Mouse (Mus musculus) heart, postnatal 0 days (tissue): ENCODE measurements at regions not wholly inside any gene's neighbourhood (a gene's known extent, or its start where the extent isn't known, plus 50 kb on each side); places are given as distances from the start of the nearest gene placed in this dataset.

Experiments
- ATAC-seq: fragments of 200-750 bp; cut with Nextera tagmentation; 2 replicates; pipeline ENCODE4 v1.8.0; 2017; ENCODE audit warnings: low read depth, moderate number of reproducible peaks, moderate library complexity; ENCODE audit not compliant: insufficient read depth
- DNase-seq: peaks from one replicate; pipeline ENCODE4 v3.0.0-alpha.2; 2016; ENCODE audit warnings: low spot score
- H3K27ac ChIP-seq: fragments of 300-500 bp; sonication (generic); 2 replicates; pipeline ENCODE4 v1.5.1; 2014; ENCODE audit warnings: low read depth, mild to moderate bottlenecking
- H3K27me3 ChIP-seq: fragments of 300-500 bp; sonication (generic); 2 replicates; pipeline ENCODE4 v1.6.1; 2014; ENCODE audit warnings: low read length, mixed read lengths; ENCODE audit not compliant: control insufficient read depth, insufficient read depth
- H3K36me3 ChIP-seq: fragments of 300-500 bp; sonication (generic); replicated peaks from 2 replicates; pipeline ENCODE4 v1.6.1; 2014; ENCODE audit warnings: low read length, mixed read lengths; ENCODE audit not compliant: control insufficient read depth, insufficient read depth
- H3K4me1 ChIP-seq: fragments of 300-500 bp; sonication (generic); 2 replicates; pipeline ENCODE4 v1.6.1; 2014; ENCODE audit warnings: antibody characterized with exemption; ENCODE audit not compliant: control insufficient read depth, insufficient read depth
- H3K4me2 ChIP-seq: fragments of 300-500 bp; sonication (generic); 2 replicates; pipeline ENCODE4 v1.6.1; 2014; ENCODE audit warnings: low read depth, mild to moderate bottlenecking, low read length, moderate library complexity
- H3K4me3 ChIP-seq: fragments of 300-500 bp; sonication (generic); 2 replicates; pipeline ENCODE4 v1.5.1; 2014; ENCODE audit warnings: low read depth, low read length
- H3K9ac ChIP-seq: fragments of 300-500 bp; sonication (generic); replicated peaks from 2 replicates; pipeline ENCODE4 v1.6.1; 2014; ENCODE audit warnings: low read depth, low read length, mixed read lengths
- H3K9me3 ChIP-seq: fragments of 300-500 bp; sonication (generic); replicated peaks from 2 replicates; pipeline ENCODE4 v1.6.1; 2016; ENCODE audit warnings: low read length; ENCODE audit not compliant: control insufficient read depth
- CTCF ChIP-seq: IDR thresholded peaks from 2 replicates; pipeline ENCODE4 v1.5.1; 2016; ENCODE audit warnings: antibody characterized with exemption, control low read depth, low read depth
- EP300 ChIP-seq: IDR thresholded peaks from 2 replicates; pipeline ENCODE4 v1.6.1; 2016; ENCODE audit warnings: antibody characterized with exemption, low read depth
- WGBS: fragments of 180-500 bp; shearing (Covaris S2); extraction: QIAGEN DNeasy Blood & Tissue Kit; methylation state at CpG from one replicate; pipeline ENCODE4 v1.1.7; 2014; 5-methylcytosine and 5-hydroxymethylcytosine counted together

- H3K4me1 ChIP-seq = no peaks in the 10 kb centered on the region
- WGBS = 74% methylated on average over 4 of the region's 4 CpGs
- DNase-seq (no peak), ATAC-seq (no peak)
- no peaks in the 10 kb centered on the region for H3K36me3 ChIP-seq
- H3K4me3 ChIP-seq = no peak overlapping the region
- no peak overlapping the region for H3K4me2 ChIP-seq
- 0 out of 2 replicates have a peak, but pooled peaks cover 2% of the 10 kb centered on the region for H3K9me3 ChIP-seq
- H3K27me3 ChIP-seq = no peaks in the 10 kb centered on the region
- H3K9ac ChIP-seq = no peak overlapping the region
- no peak for TF ChIP-seq EP300
- TF ChIP-seq CTCF = no peak
- H3K27ac ChIP-seq = no peak overlapping the region
Measured at GRCm38 (mm10) chr6:141065724-141066123, 183.3 kb upstream of the Pde3a start.

GRCm38 (mm10) chr6:141068861-141069467, 180.1 kb upstream of the Pde3a start:
- Histone ChIP-seq H3K36me3 (no peaks in the 10 kb centered on the region), H3K27ac (no peak overlapping the region), H3K9ac (no peak overlapping the region), H3K27me3 (no peaks in the 10 kb centered on the region), H3K4me2 (no peak overlapping the region), H3K4me1 (no peaks in the 10 kb centered on the region), H3K4me3 (no peak overlapping the region), H3K9me3 (no peaks in the 10 kb centered on the region)
- ATAC-seq = no peak
- WGBS = 83% methylated on average over 6 of the region's 6 CpGs
- no peak for TF ChIP-seq EP300
- no peak for TF ChIP-seq CTCF
- no peak for DNase-seq

- Histone ChIP-seq H3K27ac (no peak overlapping the region), H3K4me2 (no peak overlapping the region), H3K4me1 (no peaks in the 10 kb centered on the region), H3K9ac (no peak overlapping the region), H3K9me3 (no peaks in the 10 kb centered on the region), H3K27me3 (no peaks in the 10 kb centered on the region), H3K4me3 (no peak overlapping the region), H3K36me3 (no peaks in the 10 kb centered on the region)
- no peak for DNase-seq
- 81% methylated on average over 6 of the region's 6 CpGs for WGBS
- no peak for TF ChIP-seq CTCF
- no peak for ATAC-seq
Measured at GRCm38 (mm10) chr6:141069896-141070295, 179.2 kb upstream of the Pde3a start.

- Histone ChIP-seq H3K36me3 (no peaks in the 10 kb centered on the region), H3K4me2 (no peak overlapping the region), H3K27me3 (no peaks in the 10 kb centered on the region), H3K4me3 (no peak overlapping the region), H3K27ac (no peak overlapping the region), H3K9me3 (no peaks in the 10 kb centered on the region), H3K4me1 (no peaks in the 10 kb centered on the region), H3K9ac (no peak overlapping the region)
- no peak for TF ChIP-seq EP300
- 61% methylated on average over 2 of the region's 2 CpGs for WGBS
- DNase-seq (no peak), ATAC-seq (no peak)
Measured at GRCm38 (mm10) chr6:141071507-141071906, 177.6 kb upstream of the Pde3a start.

- ATAC-seq = no peak
- Histone ChIP-seq H3K36me3 (no peaks in the 10 kb centered on the region), H3K27ac (0 out of 2 replicates have a peak overlapping the region, but pooled peaks have one; percentile 2), H3K9ac (no peak overlapping the region), H3K4me3 (no peak overlapping the region), H3K4me1 (no peaks in the 10 kb centered on the region), H3K9me3 (no peaks in the 10 kb centered on the region), H3K4me2 (no peak overlapping the region), H3K27me3 (no peaks in the 10 kb centered on the region)
- TF ChIP-seq EP300 = no peak
- TF ChIP-seq CTCF = no peak
- no peak for DNase-seq
- 32% methylated on average over 9 of the region's 9 CpGs for WGBS
Measured at GRCm38 (mm10) chr6:141091076-141091780, 157.8 kb upstream of the Pde3a start.

GRCm38 (mm10) chr6:141091781-141092140, 157.3 kb upstream of the Pde3a start:
- 59% methylated on average over 6 of the region's 6 CpGs for WGBS

More at GRCm38 (mm10) chr6:141091781-141092140, 157.3 kb upstream of the Pde3a start:
- no peak for TF ChIP-seq CTCF
- no peak for TF ChIP-seq EP300
- Histone ChIP-seq H3K27ac (no peak overlapping the region), H3K9me3 (no peaks in the 10 kb centered on the region), H3K27me3 (no peaks in the 10 kb centered on the region), H3K4me2 (no peak overlapping the region), H3K4me1 (no peaks in the 10 kb centered on the region), H3K4me3 (no peak overlapping the region), H3K36me3 (no peaks in the 10 kb centered on the region), H3K9ac (no peak overlapping the region)
- ATAC-seq (no peak), DNase-seq (no peak)
